Mouse (Mus musculus) cerebellum, adult 2 months (tissue): ENCODE data around the gene Shf.

Experiments
- CTCF ChIP-seq: fragments of 200-500 bp; IDR thresholded peaks from 2 replicates; pipeline ENCODE4 v1.5.1; 2011; ENCODE audit warnings: low read depth, mild to moderate bottlenecking, control low read depth, low read length, moderate library complexity, borderline replicate concordance; ENCODE audit not compliant: insufficient read depth
- POLR2A ChIP-seq: fragments of 200-500 bp; IDR thresholded peaks from 2 replicates; pipeline ENCODE4 v1.6.1; 2011; ENCODE audit warnings: low read length, control low read depth, borderline replicate concordance; ENCODE audit not compliant: insufficient read depth

DNA sequence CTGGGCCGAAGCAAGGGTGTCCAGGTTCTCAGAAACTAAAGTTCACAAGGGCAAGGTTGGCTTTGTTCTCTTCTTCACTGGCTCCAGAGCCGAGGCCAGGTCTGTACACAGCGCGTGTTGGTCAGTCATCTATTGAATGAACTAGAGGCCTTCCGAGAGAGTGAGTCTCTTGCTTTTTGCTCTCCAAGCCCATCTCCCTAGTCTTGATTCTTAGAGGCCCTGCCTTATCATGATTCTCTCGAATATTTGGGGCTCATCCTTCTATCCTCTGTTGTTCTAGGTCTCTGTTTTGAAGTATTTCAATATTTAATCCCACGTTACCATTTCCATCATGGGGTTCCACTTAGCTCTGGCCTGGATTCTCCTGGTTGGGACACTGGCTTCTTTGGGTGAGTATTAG is 53.6 kb downstream of the Shf start, which contains the start of gene Duox1:
- TF ChIP-seq CTCF (no peak), POLR2A (no peak)
